Mouse (Mus musculus) spleen, adult 2 months (tissue): ENCODE measurements at regions not wholly inside any gene's neighbourhood (a gene's known extent, or its start where the extent isn't known, plus 50 kb on each side); places are given as distances from the start of the nearest gene placed in this dataset.

Experiments used
- CTCF ChIP-seq: fragments of 200-500 bp; IDR thresholded peaks from 2 replicates; pipeline ENCODE4 v1.5.1; 2011; ENCODE audit warnings: mild to moderate bottlenecking, inconsistent platforms; ENCODE audit not compliant: insufficient read depth, insufficient read length, insufficient replicate concordance; ENCODE audit errors: extremely low read depth
- POLR2A ChIP-seq: fragments of 200-500 bp; IDR thresholded peaks from 2 replicates; pipeline ENCODE4 v1.6.1; 2011; ENCODE audit warnings: low read depth, low read length, inconsistent platforms

DNA sequence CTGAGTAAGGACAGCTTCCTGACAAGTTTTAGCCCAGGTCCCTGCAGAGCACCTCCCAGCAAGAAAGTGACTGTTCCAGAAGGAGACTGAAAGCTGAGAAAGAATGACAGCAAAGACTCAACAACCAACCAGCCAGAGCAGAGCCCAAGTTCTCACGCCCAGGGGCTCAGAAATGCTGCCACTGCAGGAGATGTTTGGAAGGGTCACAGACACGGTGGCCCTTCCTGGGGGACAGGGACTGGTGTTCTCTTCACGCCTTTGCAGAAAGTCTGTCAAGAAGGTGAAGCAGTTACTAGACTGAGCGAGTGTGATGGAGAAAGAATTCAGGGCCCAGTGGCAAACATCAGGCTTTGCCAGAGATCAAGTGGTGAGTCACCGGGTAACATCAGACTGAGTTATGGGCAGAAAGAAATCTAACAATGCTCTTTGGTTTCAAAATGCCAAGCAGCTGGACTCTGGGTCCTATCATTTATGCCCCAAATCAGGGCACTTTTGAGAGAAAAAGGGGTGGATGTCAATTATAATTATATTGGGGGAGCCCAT, 154.2 kb upstream of the Hes1 start:
- no peak for TF ChIP-seq POLR2A
- no peak for TF ChIP-seq CTCF
